Mouse (Mus musculus) forebrain, embryonic 15.5 days (tissue): ENCODE results near the gene Mapk7. TPM values are rescaled to one million over a fixed set of nuclear protein-coding genes. Genes with fewer than 3 reads are reported as not detected.

Source experiments
- ATAC-seq: fragments of 200-750 bp; cut with Nextera tagmentation; replicated peaks from 2 replicates; pipeline ENCODE4 v1.8.0; 2017; ENCODE audit warnings: mild to moderate bottlenecking, moderate TSS enrichment, moderate library complexity
- H3K27ac ChIP-seq: fragments of 300-500 bp; sonication (generic); replicated peaks from 2 replicates; pipeline ENCODE4 v1.5.1; 2015; ENCODE audit warnings: mild to moderate bottlenecking, inconsistent platforms
- H3K27me3 ChIP-seq: fragments of 300-500 bp; sonication (generic); 2 replicates; pipeline ENCODE4 v1.6.1; 2015; ENCODE audit warnings: inconsistent platforms
- H3K36me3 ChIP-seq: fragments of 300-500 bp; sonication (generic); 2 replicates; pipeline ENCODE4 v1.6.1; 2015; ENCODE audit warnings: mild to moderate bottlenecking, inconsistent platforms
- H3K4me1 ChIP-seq: fragments of 300-500 bp; sonication (generic); 2 replicates; pipeline ENCODE4 v1.6.1; 2015; ENCODE audit warnings: inconsistent platforms
- H3K4me2 ChIP-seq: fragments of 300-500 bp; sonication (generic); replicated peaks from 2 replicates; pipeline ENCODE4 v1.6.1; 2015; ENCODE audit warnings: mild to moderate bottlenecking, inconsistent platforms
- H3K4me3 ChIP-seq: fragments of 300-500 bp; sonication (generic); 2 replicates; pipeline ENCODE4 v1.5.1; 2015; ENCODE audit warnings: mild to moderate bottlenecking, inconsistent platforms
- H3K9ac ChIP-seq: fragments of 300-500 bp; sonication (generic); replicated peaks from 2 replicates; pipeline ENCODE4 v1.6.1; 2015; ENCODE audit warnings: mild to moderate bottlenecking, inconsistent platforms
- H3K9me3 ChIP-seq: fragments of 300-500 bp; sonication (generic); 2 replicates; pipeline ENCODE4 v1.6.1; 2016; ENCODE audit warnings: inconsistent platforms
- WGBS: fragments of 180-500 bp; shearing (Covaris S2); methylation state at CpG from one replicate; pipeline ENCODE4 v1.1.7; 2015; ENCODE audit warnings: mixed read lengths; 5-methylcytosine and 5-hydroxymethylcytosine counted together
- polyA plus RNA-seq: library from polyadenylated mRNA; unstranded; fragments of >200 nt; fragmentation: Nextera tagmentation; extraction: Ambion mirVana; gene quantifications from 2 replicates; pipeline ENCODE4 v1.2.1, GENCODE M21; 2015

The Mapk7 gene
- polyA plus RNA-seq, 1 experiment from 2014 or later: 117 TPM

- Histone ChIP-seq H3K9me3 (no peaks in the 10 kb centered on the region), H3K27ac (peak overlapping the region; percentile 97), H3K9ac (no peak overlapping the region), H3K27me3 (no peaks in the 10 kb centered on the region), H3K36me3 (peaks cover 45% of the 10 kb centered on the region), H3K4me1 (peaks cover 91% of the 10 kb centered on the region), H3K4me3 (no peak overlapping the region), H3K4me2 (no peak overlapping the region)
- WGBS: 85% methylated on average over 7 of the region's 7 CpGs
- no peak for ATAC-seq
These were observed 6.3 kb downstream of the Mapk7 start for GRCm38 (mm10) chr11:61487936-61488335.

- no peak overlapping the region for H3K4me3 ChIP-seq
- 41% methylated on average over 2 of the region's 2 CpGs for WGBS
- no peak overlapping the region for H3K4me2 ChIP-seq
- no peak for ATAC-seq
- no peaks in the 10 kb centered on the region for H3K9me3 ChIP-seq
- peaks cover 86% of the 10 kb centered on the region for H3K4me1 ChIP-seq
- H3K27ac ChIP-seq: peak overlapping the region; percentile 97
- peaks cover 42% of the 10 kb centered on the region for H3K36me3 ChIP-seq
- H3K9ac ChIP-seq: no peak overlapping the region
- H3K27me3 ChIP-seq: no peaks in the 10 kb centered on the region
These were observed 6.8 kb downstream of the Mapk7 start for GRCm38 (mm10) chr11:61487401-61487800.

- ATAC-seq: no peak
- WGBS: 93% methylated on average over 14 of the region's 14 CpGs
- H3K4me1 ChIP-seq: peaks cover 82% of the 10 kb centered on the region
- no peaks in the 10 kb centered on the region for H3K27me3 ChIP-seq
- H3K36me3 ChIP-seq: peaks cover 36% of the 10 kb centered on the region
- H3K4me2 ChIP-seq: peak overlapping the region; percentile 39
- peak overlapping the region; percentile 97 for H3K27ac ChIP-seq
- H3K9me3 ChIP-seq: no peaks in the 10 kb centered on the region
- H3K4me3 ChIP-seq: peak overlapping the region; percentile 23
- no peak overlapping the region for H3K9ac ChIP-seq
These were observed 7.6 kb downstream of the Mapk7 start for GRCm38 (mm10) chr11:61486458-61487219.

- H3K4me2 ChIP-seq: peak overlapping the region; percentile 39
- no peak for ATAC-seq
- WGBS: 70% methylated on average over 22 of the region's 22 CpGs
- H3K9ac ChIP-seq: peak overlapping the region; percentile 17
- no peaks in the 10 kb centered on the region for H3K9me3 ChIP-seq
- peak overlapping the region; percentile 23 for H3K4me3 ChIP-seq
- H3K27ac ChIP-seq: peak overlapping the region; percentile 97
- peaks cover 74% of the 10 kb centered on the region for H3K4me1 ChIP-seq
- peaks cover 28% of the 10 kb centered on the region for H3K36me3 ChIP-seq
- no peaks in the 10 kb centered on the region for H3K27me3 ChIP-seq
These were observed 8.4 kb downstream of the Mapk7 start for GRCm38 (mm10) chr11:61485541-61486457.

- peak; percentile 89 for ATAC-seq
- peak within 1 kb of the TSS; percentile 39 for H3K4me2 ChIP-seq
- H3K27ac ChIP-seq: peak within 1 kb of the TSS; percentile 97
- peaks cover 65% of the 10 kb centered on the region for H3K4me1 ChIP-seq
- H3K9ac ChIP-seq: peak within 1 kb of the TSS; percentile 17
- no peaks in the 10 kb centered on the region for H3K9me3 ChIP-seq
- WGBS: 4% methylated on average over 20 of the region's 20 CpGs
- peaks cover 19% of the 10 kb centered on the region for H3K36me3 ChIP-seq
- H3K27me3 ChIP-seq: no peaks in the 10 kb centered on the region
- peak within 1 kb of the TSS; percentile 23 for H3K4me3 ChIP-seq
These were observed 9.3 kb downstream of the Mapk7 start, which contains the start of gene Mfap4 for GRCm38 (mm10) chr11:61484613-61485540. Gene Mfap4 (plus strand): TSS chr11:61485431.

GRCm38 (mm10) chr11:61484256-61484612 lies 10.0 kb downstream of the Mapk7 start:
- Histone ChIP-seq H3K9ac (peak overlapping the region; percentile 10), H3K27ac (peak overlapping the region; percentile 97), H3K36me3 (peaks cover 12% of the 10 kb centered on the region), H3K9me3 (no peaks in the 10 kb centered on the region), H3K4me3 (no peak overlapping the region), H3K4me1 (peaks cover 59% of the 10 kb centered on the region), H3K4me2 (peak overlapping the region; percentile 39), H3K27me3 (no peaks in the 10 kb centered on the region)
- 11% methylated on average over 10 of the region's 10 CpGs for WGBS
- peak; percentile 26 for ATAC-seq

GRCm38 (mm10) chr11:61483226-61483845 lies 10.9 kb downstream of the Mapk7 start:
- WGBS: 30% methylated on average over 13 of the region's 13 CpGs
- Histone ChIP-seq H3K27me3 (no peaks in the 10 kb centered on the region), H3K27ac (peak overlapping the region; percentile 97), H3K9me3 (no peaks in the 10 kb centered on the region), H3K4me1 (peaks cover 53% of the 10 kb centered on the region), H3K4me3 (no peak overlapping the region), H3K9ac (no peak overlapping the region), H3K36me3 (peaks cover 3% of the 10 kb centered on the region; the same call in 1 of the 2 replicates), H3K4me2 (no peak overlapping the region)
- ATAC-seq: no peak

GRCm38 (mm10) chr11:61481239-61482090 lies 12.7 kb downstream of the Mapk7 start:
- Histone ChIP-seq H3K9me3 (no peaks in the 10 kb centered on the region), H3K4me2 (no peak overlapping the region), H3K4me1 (peaks cover 46% of the 10 kb centered on the region), H3K9ac (no peak overlapping the region), H3K36me3 (no peaks in the 10 kb centered on the region), H3K4me3 (no peak overlapping the region), H3K27me3 (no peaks in the 10 kb centered on the region), H3K27ac (no peak overlapping the region)
- 76% methylated on average over 9 of the region's 9 CpGs for WGBS
- ATAC-seq: no peak

GRCm38 (mm10) chr11:61478788-61479187 lies 15.4 kb downstream of the Mapk7 start:
- Histone ChIP-seq H3K9ac (no peak overlapping the region), H3K27ac (no peak overlapping the region), H3K36me3 (no peaks in the 10 kb centered on the region), H3K4me3 (no peak overlapping the region), H3K4me2 (no peak overlapping the region), H3K27me3 (no peaks in the 10 kb centered on the region), H3K9me3 (no peaks in the 10 kb centered on the region), H3K4me1 (peaks cover 20% of the 10 kb centered on the region)
- ATAC-seq: no peak
- WGBS: 96% methylated on average over 4 of the region's 4 CpGs

- peak overlapping the region; percentile 31; the same call in 1 of the 2 replicates for H3K4me2 ChIP-seq
- H3K9ac ChIP-seq: no peak overlapping the region
- no peaks in the 10 kb centered on the region for H3K9me3 ChIP-seq
- ATAC-seq: no peak
- no peaks in the 10 kb centered on the region for H3K27me3 ChIP-seq
- H3K4me3 ChIP-seq: no peak overlapping the region
- no peaks in the 10 kb centered on the region for H3K36me3 ChIP-seq
- H3K27ac ChIP-seq: no peak overlapping the region
- WGBS: 40% methylated on average over 17 of the region's 17 CpGs
- peaks cover 12% of the 10 kb centered on the region for H3K4me1 ChIP-seq
These were observed 16.4 kb downstream of the Mapk7 start for GRCm38 (mm10) chr11:61477566-61478508.
